Mouse (Mus musculus) liver, embryonic 14.5 days (tissue): ENCODE data around the gene Mchr1.

Source experiments
- CTCF ChIP-seq: IDR thresholded peaks from 2 replicates; pipeline ENCODE4 v1.5.1; 2016; ENCODE audit warnings: antibody characterized with exemption, low read depth, control low read depth
- EP300 ChIP-seq: IDR thresholded peaks from 2 replicates; pipeline ENCODE4 v1.6.1; 2016; ENCODE audit warnings: antibody characterized with exemption, low read depth

- TF ChIP-seq EP300 (no peak), CTCF (no peak)
Observed at GRCm38 (mm10) chr15:81197197-81197596, 38.1 kb upstream of the Mchr1 start.
